Mouse (Mus musculus): ENCODE data around the gene Man2a1. TPM values are rescaled to one million over a fixed set of nuclear protein-coding genes. Genes with fewer than 3 reads are reported as not detected.
"Not testable (repeated sequence)": the region's sequence is repeated elsewhere in the genome, so short reads cannot be mapped to it uniquely, and the experiment has no call there.

Man2a1 gene
- polyA plus RNA-seq, 1 experiment, result 28.4 TPM

DNA sequence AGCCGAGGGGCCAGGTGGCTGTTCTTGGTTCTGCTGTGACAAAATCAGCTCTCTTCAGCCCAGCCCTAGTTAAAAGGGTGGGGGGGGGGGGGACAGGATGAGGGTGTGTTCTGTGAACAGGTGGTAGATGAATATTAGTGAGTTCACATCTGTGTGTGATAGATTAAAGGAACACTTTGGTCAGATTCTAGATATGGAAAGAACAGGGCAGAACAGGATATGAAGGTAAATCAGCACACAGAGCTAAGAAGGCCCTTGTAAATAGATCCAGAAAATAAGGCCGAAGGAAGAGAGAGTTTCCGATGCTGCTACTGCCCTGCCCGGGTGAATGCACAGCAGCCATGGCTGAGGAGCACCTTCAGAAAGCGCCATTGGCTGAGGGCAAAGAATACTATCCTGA lies 154.7 kb downstream of the Man2a1 start:
- no peak overlapping the region for H3K4me3 ChIP-seq (ENCODE audit: control insufficient read depth, low read depth, low read length)
- no peak overlapping the region for H3K27ac ChIP-seq (ENCODE audit: control insufficient read depth, insufficient read depth, low read depth, low read length)
- TF ChIP-seq POLR2A (IDR thresholded peaks at IDR 0.05; ENCODE audit: control insufficient read depth, low read depth, low read length), result no peak
- no peak for TF ChIP-seq CTCF (IDR thresholded peaks at IDR 0.05; ENCODE audit: control insufficient read depth, insufficient read depth, insufficient replicate concordance, low read depth, low read length)
- H3K4me1 ChIP-seq (ENCODE audit: control insufficient read depth, insufficient read depth, low read length), result no peaks in the 10 kb centered on the region
- H3K27me3 ChIP-seq (ENCODE audit: control insufficient read depth, insufficient read depth, low read length), result no peaks in the 10 kb centered on the region
- no peaks in the 10 kb centered on the region for H3K36me3 ChIP-seq (ENCODE audit: control insufficient read depth, insufficient read depth, low read length)

DNA sequence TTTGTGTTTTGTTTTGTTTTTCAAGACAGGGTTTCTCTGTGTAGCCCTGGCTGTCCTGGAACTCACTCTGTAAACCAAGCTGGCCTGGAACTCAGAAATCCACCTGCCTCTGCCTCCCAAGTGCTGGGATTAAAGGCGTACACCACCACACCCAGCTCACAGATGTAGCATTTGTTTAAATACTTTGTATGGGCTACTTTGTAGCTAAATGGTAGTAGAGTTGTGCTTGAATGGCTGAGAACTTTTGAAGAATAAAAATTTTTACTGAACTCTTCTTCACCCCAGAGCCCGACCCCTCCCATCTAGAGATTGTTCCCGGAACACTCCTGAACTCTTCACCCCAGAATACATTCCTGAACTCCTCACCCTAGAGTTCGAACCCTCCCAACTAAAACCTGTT lies 162.1 kb downstream of the Man2a1 start:
- not testable (repeated sequence) for H3K4me3 ChIP-seq (ENCODE audit: control insufficient read depth, low read depth, low read length); H3K27ac ChIP-seq (ENCODE audit: control insufficient read depth, insufficient read depth, low read depth, low read length); H3K27me3 ChIP-seq (ENCODE audit: control insufficient read depth, insufficient read depth, low read length); H3K4me1 ChIP-seq (ENCODE audit: control insufficient read depth, insufficient read depth, low read length); H3K36me3 ChIP-seq (ENCODE audit: control insufficient read depth, insufficient read depth, low read length)

DNA sequence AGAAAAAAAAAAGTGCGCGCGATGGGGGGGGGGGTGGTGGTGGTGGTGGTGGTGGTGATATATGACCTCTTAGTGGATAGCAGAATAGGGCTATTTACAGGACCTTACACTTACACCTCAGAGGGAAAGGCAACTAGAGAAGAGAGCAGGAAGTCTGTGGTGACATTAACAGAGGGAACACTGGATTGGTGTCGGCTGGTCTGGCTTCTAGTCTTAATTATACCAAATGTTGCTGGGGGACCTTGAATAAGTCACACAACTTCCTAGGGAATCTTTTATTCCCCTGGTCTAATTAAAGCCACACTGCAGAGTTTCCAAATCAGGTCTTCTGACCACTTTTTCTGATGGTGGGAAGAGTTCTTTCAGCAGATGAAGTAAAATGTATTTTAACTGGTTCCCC lies 163.0 kb downstream of the Man2a1 start:
- H3K36me3 ChIP-seq (ENCODE audit: control insufficient read depth, insufficient read depth, low read length), result no peaks in the 10 kb centered on the region
- H3K4me1 ChIP-seq (ENCODE audit: control insufficient read depth, insufficient read depth, low read length), result no peaks in the 10 kb centered on the region
- TF ChIP-seq CTCF (IDR thresholded peaks at IDR 0.05; ENCODE audit: control insufficient read depth, insufficient read depth, insufficient replicate concordance, low read depth, low read length), result no peak
- TF ChIP-seq POLR2A (IDR thresholded peaks at IDR 0.05; ENCODE audit: control insufficient read depth, low read depth, low read length), result no peak
- H3K27ac ChIP-seq (ENCODE audit: control insufficient read depth, insufficient read depth, low read depth, low read length), result no peak overlapping the region
- H3K4me3 ChIP-seq (ENCODE audit: control insufficient read depth, low read depth, low read length), result no peak overlapping the region
- H3K27me3 ChIP-seq (ENCODE audit: control insufficient read depth, insufficient read depth, low read length), result no peaks in the 10 kb centered on the region

DNA sequence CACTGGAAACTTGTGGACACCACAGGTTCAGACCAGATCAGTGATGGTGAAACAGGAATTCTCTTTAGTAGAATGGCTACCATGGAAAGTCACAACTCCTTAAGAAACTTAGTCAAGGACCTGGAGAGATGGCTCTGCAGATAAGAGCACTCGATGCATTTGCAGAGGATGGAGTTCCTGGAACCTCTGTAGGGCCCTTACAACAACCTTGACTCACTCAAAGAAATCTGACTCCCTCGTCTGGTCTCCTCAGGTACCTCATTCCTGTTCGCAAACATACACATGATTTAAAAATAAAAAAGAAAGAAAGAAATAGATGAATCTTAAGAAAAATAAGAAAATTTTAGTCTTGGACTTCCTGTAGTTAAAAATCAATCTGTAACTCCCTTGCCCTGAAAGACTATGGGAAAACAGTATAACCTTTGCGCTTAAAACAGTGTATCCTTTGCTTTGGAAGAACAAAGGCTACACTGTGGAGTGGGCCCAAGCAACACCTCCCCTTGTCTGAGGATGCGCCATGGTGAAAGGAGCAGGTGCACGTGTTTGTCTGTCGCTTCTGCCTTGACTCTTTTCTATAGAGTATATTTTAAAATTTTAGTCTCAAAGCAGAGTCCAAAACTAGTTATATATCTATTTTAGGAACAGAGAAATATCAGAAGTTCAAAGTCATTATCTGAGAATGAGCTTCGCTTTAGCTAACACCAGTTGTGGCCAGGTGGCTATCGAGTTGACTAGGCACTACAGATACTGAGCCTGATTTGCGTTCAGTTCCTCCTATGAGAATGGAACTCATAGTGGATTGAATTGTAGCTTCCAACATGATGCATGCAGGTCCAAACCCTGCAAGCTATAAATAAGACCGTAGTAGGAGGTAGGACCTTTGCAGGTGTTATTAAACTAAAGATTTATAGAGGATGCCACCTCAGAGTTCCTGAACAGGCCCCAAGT lies 163.9 kb downstream of the Man2a1 start:
- H3K27ac ChIP-seq (ENCODE audit: control insufficient read depth, insufficient read depth, low read depth, low read length), result no peak overlapping the region
- no peaks in the 10 kb centered on the region for H3K4me1 ChIP-seq (ENCODE audit: control insufficient read depth, insufficient read depth, low read length)
- H3K27me3 ChIP-seq (ENCODE audit: control insufficient read depth, insufficient read depth, low read length), result no peaks in the 10 kb centered on the region
- no peak overlapping the region for H3K4me3 ChIP-seq (ENCODE audit: control insufficient read depth, low read depth, low read length)
- TF ChIP-seq POLR2A (IDR thresholded peaks at IDR 0.05; ENCODE audit: control insufficient read depth, low read depth, low read length) (no peak), CTCF (IDR thresholded peaks at IDR 0.05; ENCODE audit: control insufficient read depth, insufficient read depth, insufficient replicate concordance, low read depth, low read length) (no peak)
- H3K36me3 ChIP-seq (ENCODE audit: control insufficient read depth, insufficient read depth, low read length), result no peaks in the 10 kb centered on the region

- no peaks in the 10 kb centered on the region for H3K27me3 ChIP-seq (ENCODE audit: control insufficient read depth, insufficient read depth, low read length)
- TF ChIP-seq CTCF (IDR thresholded peaks at IDR 0.05; ENCODE audit: control insufficient read depth, insufficient read depth, insufficient replicate concordance, low read depth, low read length) (no peak), POLR2A (IDR thresholded peaks at IDR 0.05; ENCODE audit: control insufficient read depth, low read depth, low read length) (no peak)
- H3K4me3 ChIP-seq (ENCODE audit: control insufficient read depth, low read depth, low read length), result no peak overlapping the region
- no peak overlapping the region for H3K27ac ChIP-seq (ENCODE audit: control insufficient read depth, insufficient read depth, low read depth, low read length)
- no peaks in the 10 kb centered on the region for H3K4me1 ChIP-seq (ENCODE audit: control insufficient read depth, insufficient read depth, low read length)
- no peaks in the 10 kb centered on the region for H3K36me3 ChIP-seq (ENCODE audit: control insufficient read depth, insufficient read depth, low read length)
Measured at GRCm38 (mm10) chr17:64765286-64765685, 164.8 kb downstream of the Man2a1 start.

DNA sequence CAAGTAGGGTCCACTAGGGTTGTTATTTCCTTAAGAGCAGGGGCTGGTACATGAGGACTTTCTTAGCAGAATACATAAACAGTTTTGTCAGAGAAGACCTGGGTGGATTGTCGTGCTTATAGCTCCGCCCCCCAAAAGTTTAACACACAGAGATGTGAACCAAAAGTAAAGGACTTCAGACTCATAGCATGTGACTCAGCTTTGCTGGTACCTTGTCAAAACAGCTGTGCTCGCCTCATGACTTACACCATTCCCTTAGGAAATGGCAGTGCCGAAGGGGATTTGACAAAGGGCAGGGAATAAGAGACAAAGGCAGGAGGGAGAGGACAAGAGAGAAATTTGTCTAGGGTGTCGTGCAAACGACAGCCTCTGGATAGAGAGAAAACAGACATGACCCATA lies 166.0 kb downstream of the Man2a1 start:
- H3K4me1 ChIP-seq (ENCODE audit: control insufficient read depth, insufficient read depth, low read length), result no peaks in the 10 kb centered on the region
- H3K27me3 ChIP-seq (ENCODE audit: control insufficient read depth, insufficient read depth, low read length), result no peaks in the 10 kb centered on the region
- TF ChIP-seq CTCF (IDR thresholded peaks at IDR 0.05; ENCODE audit: control insufficient read depth, insufficient read depth, insufficient replicate concordance, low read depth, low read length) (no peak), POLR2A (IDR thresholded peaks at IDR 0.05; ENCODE audit: control insufficient read depth, low read depth, low read length) (no peak)
- H3K36me3 ChIP-seq (ENCODE audit: control insufficient read depth, insufficient read depth, low read length), result no peaks in the 10 kb centered on the region
- no peak overlapping the region for H3K4me3 ChIP-seq (ENCODE audit: control insufficient read depth, low read depth, low read length)
- no peak overlapping the region for H3K27ac ChIP-seq (ENCODE audit: control insufficient read depth, insufficient read depth, low read depth, low read length)

DNA sequence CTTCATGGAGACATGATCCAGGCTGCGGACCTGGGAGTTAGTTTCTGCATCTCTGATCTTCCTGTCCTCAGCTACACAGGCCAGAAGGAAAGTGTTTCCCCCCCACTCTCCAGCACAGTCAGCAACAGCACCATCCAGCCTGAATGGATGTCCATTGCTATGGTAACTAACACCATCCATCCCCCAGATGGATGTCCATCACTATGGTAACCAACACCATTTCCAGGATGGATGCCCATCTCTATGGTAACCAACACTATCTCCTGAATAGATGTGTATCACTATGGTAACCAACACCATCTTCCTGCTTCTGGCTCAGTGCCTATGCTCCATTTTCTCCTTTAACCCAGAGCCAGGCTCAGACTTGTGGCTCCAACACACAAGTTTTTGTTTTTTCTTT lies 169.7 kb downstream of the Man2a1 start:
- H3K4me1 ChIP-seq (ENCODE audit: control insufficient read depth, insufficient read depth, low read length), result no peaks in the 10 kb centered on the region
- H3K27ac ChIP-seq (ENCODE audit: control insufficient read depth, insufficient read depth, low read depth, low read length), result no peak overlapping the region
- no peak overlapping the region for H3K4me3 ChIP-seq (ENCODE audit: control insufficient read depth, low read depth, low read length)
- no peaks in the 10 kb centered on the region for H3K36me3 ChIP-seq (ENCODE audit: control insufficient read depth, insufficient read depth, low read length)
- TF ChIP-seq POLR2A (IDR thresholded peaks at IDR 0.05; ENCODE audit: control insufficient read depth, low read depth, low read length), result no peak
- no peak for TF ChIP-seq CTCF (IDR thresholded peaks at IDR 0.05; ENCODE audit: control insufficient read depth, insufficient read depth, insufficient replicate concordance, low read depth, low read length)
- no peaks in the 10 kb centered on the region for H3K27me3 ChIP-seq (ENCODE audit: control insufficient read depth, insufficient read depth, low read length)

Measured in testis, adult 2 months (tissue).